Mouse (Mus musculus) left cerebral cortex, postnatal 36 days (tissue): ENCODE results near the gene Ccdc78. TPM values are rescaled to one million over a fixed set of nuclear protein-coding genes. Genes with fewer than 3 reads are reported as not detected.

Experiments used
- DNase-seq, 2 experiments: peaks; one replicate each; pipeline ENCODE4 v3.0.0; 2021 to 2022; ENCODE audit warnings: low spot score in 2 of 2, mixed read lengths in 1 of 2
- intact Hi-C: fragments of 180-260 bp; cut with DNase I; formaldehyde crosslinking; loops from one replicate; pipeline ENCODE4 v1.15.1; 2025
- total RNA-seq, 2 experiments: library from RNA; stranded (reverse); gene quantifications; 2 replicates each; pipeline ENCODE4 v1.2.3; 2021

Ccdc78 gene
- total RNA-seq, 2 experiments from 2014 or later, result not detected

DNA sequence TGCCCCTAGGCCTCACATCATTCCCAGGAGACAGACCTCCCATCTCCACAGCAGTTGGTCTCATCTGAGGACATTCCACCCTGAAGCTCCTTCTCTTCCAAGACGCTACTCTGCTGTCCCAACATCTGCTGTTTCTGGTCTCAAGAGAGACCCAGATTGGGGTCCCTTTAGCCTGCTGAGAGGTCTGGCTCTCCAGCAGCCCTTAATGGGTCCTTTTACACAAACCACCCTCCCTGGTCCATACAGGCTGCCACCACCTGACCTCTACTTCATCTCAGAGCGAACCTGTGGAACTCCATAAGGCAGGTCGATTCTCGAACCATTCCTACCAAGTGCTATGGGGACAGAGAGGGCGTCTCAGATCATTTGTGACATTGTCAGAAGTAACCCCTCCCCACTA, 21.6 kb downstream of the Ccdc78 start:
- intact Hi-C loops, result loop anchor here (10.0 kb wide), 1 partner anchor 233 kb away; the partner anchor contains the start of genes Lmf1 and Sox8
- DNase-seq, result no peak

DNA sequence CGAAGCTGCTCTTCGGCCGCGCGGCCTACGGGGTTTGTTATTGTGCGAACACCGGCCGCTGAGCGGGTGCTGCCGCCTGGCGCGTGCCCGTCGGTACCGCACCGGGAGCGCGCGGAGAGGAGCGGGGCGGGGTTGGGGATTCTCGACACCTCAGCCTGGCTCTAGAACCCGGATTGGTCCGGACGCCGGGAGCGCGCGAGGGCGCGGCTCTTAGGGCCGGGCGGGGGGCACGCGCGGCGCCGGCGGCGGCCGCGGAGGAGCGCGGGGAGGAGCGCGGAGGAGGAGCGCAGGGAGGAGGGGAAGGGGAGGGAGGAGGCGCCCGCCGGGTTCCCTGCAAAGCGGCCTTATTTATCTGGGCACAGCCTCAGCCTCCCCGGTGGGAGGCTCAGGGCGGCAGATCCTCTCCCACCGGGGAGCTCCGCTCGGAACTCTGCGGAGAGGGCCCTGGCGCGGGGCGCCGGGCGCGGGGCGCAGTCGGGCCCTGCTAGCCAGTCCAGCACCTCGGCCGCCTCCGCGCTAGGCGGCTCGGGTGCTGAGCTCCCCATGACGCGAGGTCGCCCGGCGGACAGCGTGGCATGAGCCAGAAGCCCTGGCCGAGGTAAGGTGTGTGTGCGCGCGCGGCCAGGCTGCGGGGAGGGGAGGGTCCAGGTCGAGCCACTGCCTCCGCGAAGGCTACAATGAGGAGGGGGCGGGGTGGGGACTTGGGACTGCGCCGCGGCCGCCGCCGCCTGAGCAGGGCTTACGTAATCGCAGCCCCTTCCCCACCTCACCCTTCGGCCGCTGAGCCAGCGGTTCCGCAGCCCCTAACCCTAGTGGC, 22.6 kb downstream of the Ccdc78 start, which contains the start of gene Fbxl16:
TSS of gene Fbxl16 (plus strand) at position 297 of the 817 bp plus-strand sequence.
- intact Hi-C loops, result loop anchor here (10.0 kb wide), 1 partner anchor 234 kb away; the partner anchor contains the start of genes Lmf1 and Sox8
- peak; percentile 90 to 94 for DNase-seq

DNA sequence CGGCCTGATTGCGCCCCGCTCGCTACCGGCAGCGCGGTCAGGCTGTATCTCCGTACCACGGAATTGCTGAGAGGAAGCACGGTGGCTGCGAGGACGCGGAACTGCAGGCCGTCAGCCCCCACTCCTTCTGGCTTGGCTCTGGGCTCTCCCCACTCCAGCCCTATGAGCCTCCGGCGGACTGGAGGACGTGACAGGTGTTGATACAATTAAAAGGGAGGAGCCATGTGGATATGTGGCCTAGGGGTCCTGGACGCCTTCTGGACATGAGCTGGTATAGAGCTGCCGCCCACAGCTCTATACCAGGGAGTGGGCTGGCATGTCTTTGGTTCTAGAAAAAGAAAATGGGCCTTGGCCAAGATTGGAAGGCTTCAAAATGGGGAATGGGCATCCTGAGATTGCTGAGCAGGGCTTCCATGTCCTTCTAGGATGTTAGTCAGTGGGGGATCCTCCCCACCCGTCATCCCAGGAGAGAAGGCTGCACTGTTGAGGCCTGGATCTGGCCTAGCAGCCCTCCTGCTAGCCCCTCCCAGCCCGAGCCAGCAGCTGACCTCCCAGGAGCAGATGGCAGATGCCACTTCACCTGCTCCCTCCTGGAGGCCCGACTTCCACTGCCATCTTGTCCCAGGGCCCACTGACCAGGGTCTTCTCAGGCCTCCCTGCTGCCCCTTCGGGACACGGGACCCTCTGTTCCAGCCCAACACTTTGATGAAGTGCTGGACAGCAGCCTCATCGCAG, 23.4 kb downstream of the Ccdc78 start:
- peak in 1 of 2 experiments; percentile 66 for DNase-seq
- intact Hi-C loops, result loop anchor here (10.0 kb wide), 1 partner anchor 235 kb away; the partner anchor contains the start of genes Lmf1 and Sox8

DNA sequence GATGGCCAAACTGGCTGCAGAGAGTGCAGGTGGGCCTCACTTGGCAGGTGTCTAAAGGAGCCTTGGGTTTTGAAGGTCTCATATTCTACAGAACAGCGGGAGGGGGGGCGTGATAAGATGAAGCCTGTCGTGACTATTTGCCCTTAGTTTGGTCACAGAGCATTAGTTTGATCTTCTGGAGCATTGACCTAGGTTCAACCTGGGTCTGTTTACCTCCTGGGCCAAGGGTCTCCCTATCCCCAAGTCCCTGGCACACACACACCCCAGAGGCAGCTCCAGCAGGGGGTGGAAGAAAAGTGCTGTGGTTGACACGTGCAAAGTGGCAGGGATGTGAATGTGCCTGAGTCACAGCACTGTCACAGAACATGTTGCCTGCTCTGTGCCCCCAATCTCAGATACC, 24.5 kb downstream of the Ccdc78 start:
- no peak for DNase-seq
- intact Hi-C loops, result no loop called here

DNA sequence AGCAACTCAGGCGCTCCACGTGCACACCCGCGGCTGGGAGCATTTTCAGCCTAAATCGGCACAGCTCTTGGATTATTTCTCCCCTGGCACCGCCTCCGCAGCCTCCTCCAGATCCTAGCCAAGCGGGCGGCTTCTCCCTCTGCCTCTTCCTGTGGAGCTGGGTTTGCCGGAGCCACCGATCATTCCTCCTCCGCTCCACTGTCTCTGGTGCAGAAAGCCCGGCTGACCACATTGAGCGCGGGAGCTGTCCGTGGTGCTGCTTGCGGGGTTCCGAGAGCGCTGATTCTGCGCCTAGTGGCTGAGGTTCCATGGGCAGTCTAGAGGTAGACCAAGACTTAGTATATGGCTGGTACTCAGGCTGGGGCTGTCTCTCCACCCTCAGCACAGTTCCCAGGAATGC, 27.1 kb downstream of the Ccdc78 start:
- DNase-seq, result peak; percentile 88 to 93
- intact Hi-C loops, result no loop called here

DNA sequence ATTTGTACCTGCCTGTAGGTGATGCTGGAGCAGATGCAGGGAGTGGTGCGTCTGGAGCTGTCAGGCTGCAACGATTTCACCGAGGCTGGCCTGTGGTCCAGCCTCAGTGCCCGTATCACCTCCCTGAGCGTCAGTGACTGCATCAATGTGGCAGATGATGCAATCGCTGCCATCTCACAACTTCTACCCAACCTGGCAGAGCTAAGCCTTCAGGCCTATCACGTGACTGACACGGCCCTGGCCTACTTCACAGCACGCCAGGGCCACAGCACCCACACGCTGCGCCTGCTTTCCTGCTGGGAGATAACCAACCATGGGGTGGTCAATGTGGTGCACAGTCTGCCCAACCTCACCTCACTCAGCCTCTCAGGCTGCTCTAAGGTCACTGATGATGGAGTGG, 31.3 kb downstream of the Ccdc78 start:
- DNase-seq, result no peak

DNA sequence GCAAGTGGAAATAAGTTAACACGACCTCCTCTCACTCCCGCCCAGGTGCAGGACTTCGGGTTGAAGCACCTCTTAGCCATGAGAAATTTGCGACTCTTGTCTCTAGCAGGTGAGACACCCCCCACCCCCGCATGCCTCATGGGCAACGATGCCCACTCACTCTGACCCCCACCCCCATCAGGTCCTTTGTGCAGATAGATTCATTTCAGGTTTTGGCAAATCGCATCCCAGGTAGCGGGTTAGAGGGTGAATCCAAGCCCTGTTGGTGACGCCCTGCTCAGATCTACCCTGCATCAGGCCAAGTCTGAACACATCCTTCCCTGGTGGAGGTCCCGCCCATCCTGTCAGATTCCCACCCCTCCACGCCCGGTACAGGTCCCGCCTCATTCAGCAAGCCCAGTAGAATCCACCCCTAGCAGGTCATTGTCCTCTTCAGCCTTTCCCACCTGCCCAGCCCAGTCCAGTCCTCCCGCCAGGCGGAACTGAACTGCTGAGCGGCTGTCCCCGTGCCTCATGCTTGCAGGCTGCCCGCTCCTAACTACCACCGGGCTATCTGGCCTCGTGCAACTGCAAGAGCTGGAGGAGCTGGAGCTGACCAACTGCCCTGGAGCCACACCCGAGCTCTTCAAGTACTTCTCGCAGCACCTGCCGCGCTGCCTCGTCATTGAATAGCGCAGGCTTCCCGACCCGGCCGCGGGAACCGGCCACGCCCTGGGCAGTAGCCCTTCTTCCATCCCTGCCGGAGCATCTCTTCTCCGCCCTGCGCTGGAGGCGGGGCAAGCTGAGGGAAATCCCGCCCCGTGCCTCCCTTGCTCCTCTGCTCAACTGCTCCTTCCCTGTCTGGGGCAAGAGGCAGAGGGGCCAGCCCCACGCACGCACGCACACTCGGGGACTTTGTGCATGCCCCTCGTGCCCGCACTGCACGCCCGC, 32.7 kb downstream of the Ccdc78 start:
- DNase-seq, result no peak
- intact Hi-C loops, result no loop called here

More for the DNA sequence above, 31.3 kb downstream of the Ccdc78 start:
- intact Hi-C loops, result no loop called here

DNA sequence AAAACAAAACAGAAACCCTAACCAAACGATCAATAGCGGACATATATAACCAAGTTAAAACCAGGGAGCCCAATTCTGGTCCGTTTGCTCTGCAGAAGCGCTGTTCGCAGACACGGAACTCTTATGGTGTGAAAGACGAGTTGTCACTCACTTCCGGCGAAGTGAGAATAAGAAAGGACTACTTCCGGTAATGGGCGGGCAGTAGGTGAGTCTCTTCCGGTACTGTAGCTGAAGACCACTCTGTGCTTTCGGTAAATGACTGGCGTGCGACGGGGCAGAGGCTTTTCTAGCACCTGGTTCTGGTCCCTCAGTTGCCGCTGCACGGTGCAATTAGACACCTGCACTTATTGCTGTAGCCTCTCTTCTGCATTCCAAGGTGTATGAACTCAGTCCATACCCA, 37.1 kb downstream of the Ccdc78 start, which contains the start of gene Wdr24:
TSS of gene Wdr24 (plus strand) at position 176 of the 400 bp plus-strand sequence.
- peak; percentile 73 to 81 for DNase-seq
- intact Hi-C loops, result no loop called here

DNA sequence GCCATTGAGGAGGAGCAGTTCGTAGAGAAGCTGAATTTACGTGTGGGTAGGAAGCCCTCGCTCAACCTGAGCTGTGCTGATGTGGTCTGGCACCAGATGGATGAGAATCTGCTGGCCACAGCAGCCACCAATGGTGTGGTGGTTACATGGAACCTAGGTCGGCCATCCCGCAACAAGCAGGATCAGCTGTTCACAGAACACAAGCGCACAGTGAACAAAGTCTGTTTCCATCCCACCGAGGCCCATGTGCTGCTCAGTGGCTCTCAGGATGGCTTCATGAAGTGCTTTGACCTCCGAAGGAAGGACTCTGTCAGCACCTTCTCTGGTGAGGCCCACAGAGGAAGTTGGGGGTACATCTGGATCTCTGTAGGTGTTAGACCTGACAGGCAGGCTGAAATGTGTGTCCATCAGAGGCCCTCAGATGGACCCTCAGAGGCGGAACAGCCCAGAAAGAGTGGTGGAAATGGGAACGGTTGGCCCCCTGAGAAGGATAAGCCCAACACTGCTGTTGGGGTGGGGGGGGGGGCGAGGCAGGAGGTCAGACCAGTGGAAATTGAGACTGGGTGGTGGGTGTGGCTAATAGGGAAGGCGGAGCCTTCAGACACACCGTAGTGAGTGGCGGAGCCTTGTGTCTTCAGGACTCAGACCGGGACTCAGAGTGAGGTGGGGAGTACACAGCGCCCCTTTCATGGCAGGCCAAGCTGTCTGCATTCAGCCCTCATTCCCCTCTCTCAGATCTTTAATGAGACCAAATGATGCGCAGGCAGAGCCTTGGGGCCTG, 38.2 kb downstream of the Ccdc78 start:
- intact Hi-C loops, result no loop called here
- no peak for DNase-seq

DNA sequence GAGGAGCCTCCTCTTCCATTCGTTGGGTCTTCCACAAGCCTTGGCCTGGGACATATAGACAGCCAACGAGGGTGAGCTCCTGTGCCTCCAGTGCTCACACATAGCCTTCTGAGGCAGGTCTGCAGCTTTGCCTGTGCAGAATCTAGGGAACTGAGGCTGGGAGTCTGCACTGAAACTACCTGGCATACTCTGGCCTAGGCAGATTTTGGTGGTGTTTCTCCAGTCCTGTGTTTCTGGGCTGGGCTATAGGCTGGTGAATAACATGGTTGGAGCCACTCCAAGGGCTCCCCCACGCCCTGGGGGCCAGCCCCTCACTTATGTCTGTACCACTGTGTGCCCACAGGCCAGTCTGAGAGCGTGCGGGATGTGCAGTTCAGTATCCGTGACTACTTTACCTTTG, 38.9 kb downstream of the Ccdc78 start:
- DNase-seq, result no peak
- intact Hi-C loops, result no loop called here

DNA sequence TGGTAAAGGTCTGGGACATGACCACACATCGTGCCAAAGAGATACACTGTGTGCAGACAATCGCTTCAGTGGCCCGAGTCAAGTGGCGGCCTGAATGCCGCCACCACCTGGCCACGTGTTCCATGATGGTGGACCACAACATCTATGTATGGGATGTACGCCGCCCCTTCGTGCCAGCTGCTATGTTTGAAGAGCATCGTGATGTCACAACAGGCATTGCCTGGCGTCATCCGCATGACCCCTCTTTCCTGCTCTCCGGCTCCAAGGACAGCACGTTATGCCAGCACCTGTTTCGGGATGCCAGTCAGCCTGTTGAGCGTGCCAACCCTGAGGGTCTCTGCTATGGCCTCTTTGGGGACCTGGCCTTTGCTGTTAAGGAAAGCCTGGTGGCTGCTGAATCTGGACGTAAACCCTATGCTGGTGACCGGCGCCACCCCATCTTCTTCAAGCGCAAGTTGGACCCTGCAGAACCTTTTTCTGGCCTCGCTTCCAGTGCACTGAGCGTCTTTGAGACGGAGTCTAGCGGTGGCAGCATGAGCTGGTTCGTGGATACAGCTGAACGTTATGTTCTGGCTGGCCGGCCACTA, 39.7 kb downstream of the Ccdc78 start:
- DNase-seq, result no peak

DNA sequence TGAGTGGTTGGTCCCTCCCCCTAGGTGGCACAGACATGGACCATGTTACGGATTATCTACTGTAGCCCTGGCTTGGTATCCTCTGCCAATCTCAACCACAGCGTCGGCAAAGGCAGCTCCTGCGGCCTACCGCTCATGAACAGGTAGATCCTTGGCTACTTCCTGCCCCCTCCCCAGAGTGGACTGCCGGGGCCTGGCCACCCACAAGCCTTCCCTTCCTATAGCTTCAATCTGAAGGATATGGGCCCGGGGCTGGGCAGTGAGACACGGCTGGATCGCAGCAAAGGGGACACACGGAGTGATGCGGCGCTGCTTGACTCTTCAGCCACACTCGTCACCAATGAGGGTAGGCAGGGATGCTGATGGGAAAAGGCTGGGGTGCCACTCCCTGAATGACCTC, 40.6 kb downstream of the Ccdc78 start:
- DNase-seq, result no peak
- intact Hi-C loops, result no loop called here

More for the DNA sequence above, 39.7 kb downstream of the Ccdc78 start:
- intact Hi-C loops, result no loop called here

DNA sequence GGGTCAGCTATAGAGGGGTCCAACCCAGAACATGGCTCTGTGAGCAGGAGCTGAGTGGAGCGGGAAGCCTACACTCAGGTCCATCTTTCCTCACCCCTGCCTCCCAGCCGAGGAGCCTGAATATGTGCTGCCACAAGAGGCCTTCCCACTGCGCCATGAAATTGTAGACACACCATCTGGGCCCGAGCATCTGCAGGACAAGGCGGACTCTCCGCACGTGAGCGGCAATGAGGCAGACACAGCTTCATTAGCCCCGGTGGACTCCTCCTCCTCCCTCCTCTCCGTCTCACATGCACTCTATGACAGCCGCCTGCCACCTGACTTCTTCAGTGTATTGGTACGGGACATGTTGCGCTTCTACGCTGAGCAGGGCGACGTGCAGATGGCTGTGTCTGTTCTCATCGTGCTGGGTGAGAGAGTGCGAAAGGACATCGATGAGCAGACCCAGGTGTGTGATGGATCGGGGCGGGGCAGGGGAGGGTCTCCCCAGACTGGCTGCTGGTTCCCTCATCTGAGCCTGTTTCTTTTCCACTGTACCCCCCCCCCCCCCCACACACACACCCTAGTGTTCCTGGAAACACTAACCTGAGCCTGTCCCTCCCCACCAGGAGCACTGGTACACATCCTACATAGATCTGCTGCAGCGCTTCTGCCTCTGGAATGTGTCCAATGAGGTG, 41.3 kb downstream of the Ccdc78 start:
- intact Hi-C loops, result no loop called here
- DNase-seq, result no peak

DNA sequence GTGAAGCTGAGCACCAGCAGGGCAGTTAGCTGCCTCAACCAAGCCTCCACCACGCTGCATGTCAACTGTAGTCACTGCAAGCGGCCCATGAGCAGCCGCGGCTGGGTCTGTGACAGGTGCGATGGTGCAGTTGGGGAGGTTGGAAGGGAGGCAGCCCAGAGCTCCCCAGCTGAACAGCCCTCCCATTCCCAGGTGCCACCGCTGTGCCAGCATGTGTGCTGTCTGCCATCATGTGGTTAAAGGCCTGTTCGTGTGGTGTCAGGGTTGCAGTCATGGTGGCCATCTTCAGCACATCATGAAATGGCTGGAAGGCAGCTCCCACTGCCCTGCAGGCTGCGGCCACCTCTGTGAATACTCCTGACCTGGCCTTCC, 41.8 kb downstream of the Ccdc78 start:
- intact Hi-C loops, result no loop called here
- DNase-seq, result no peak

DNA sequence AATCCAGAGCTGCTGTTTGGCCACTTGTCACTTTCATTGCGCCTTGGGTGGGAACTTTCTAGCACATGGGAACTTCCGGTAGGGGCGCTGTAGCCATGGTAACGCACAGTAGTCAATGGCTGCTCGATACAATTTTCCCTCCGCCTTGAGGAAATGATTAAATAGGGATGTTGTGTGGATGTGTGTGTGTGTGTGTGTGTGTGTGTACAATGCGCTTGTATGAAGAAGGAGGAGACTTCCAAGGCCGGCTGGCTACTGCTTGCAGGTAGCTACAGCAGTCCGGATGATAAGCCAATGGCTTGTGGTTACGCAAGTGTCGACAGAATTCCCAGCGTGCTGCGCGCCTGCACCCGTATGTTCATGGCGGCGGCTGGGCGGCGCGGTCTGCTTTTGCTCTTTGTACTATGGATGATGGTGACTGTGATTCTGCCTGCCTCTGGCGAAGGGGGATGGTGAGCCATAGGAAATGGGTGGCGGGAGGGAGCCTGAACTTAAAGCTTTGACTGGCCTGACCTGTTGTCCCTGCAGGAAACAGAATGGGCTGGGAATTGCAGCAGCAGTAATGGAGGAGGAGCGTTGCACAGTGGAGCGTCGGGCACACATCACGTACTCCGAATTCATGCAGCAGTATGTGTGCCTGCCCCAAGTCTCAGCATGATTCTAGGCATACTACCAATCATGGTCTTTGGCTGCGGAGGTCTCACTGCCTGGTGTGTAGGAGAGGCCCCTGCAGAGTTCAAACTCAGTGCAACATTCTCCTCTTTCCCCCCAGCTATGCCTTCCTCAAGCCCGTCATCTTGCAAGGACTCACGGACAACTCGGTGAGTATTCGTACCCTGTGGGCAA, 42.6 kb downstream of the Ccdc78 start, which contains the start of gene Jmjd8:
TSS of gene Jmjd8 (plus strand) at position 156 of the 846 bp plus-strand sequence.
- intact Hi-C loops, result no loop called here
- peak; percentile 87 for DNase-seq

DNA sequence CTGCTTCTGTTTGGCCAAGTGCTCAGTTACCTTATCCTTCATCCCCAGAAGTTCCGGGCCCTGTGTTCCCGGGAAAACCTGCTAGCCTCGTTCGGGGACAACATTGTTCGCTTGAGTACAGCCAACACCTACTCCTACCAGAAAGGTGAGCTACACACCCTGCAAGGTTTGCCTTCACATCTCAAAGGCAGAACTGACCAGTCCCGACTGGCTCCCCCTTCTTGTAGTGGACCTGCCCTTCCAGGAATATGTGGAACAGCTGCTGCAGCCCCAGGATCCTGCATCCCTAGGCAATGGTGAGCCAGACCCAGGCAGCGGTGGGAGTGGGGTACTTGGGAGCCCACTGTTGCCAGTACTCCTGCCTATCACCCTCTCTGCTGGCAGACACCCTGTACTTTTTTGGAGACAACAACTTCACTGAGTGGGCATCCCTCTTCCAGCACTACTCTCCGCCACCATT, 43.2 kb downstream of the Ccdc78 start:
- intact Hi-C loops, result no loop called here
- no peak for DNase-seq
